Mouse (Mus musculus) kidney, postnatal 0 days (tissue): ENCODE measurements at regions not wholly inside any gene's neighbourhood (a gene's known extent, or its start where the extent isn't known, plus 50 kb on each side); places are given as distances from the start of the nearest gene placed in this dataset.
A peak's percentile ranks its signal among the peaks of the same experiment; 100 is the strongest.

Experiments used
- ATAC-seq: fragments of 200-750 bp; cut with Nextera tagmentation; replicated peaks from 2 replicates; pipeline ENCODE4 v1.8.0; 2017; ENCODE audit warnings: low read depth, moderate number of reproducible peaks, moderate TSS enrichment, moderate library complexity; ENCODE audit not compliant: low FRiP score
- DNase-seq: peaks from one replicate; pipeline ENCODE4 v3.0.0-alpha.2; 2016; ENCODE audit warnings: low spot score
- H3K27ac ChIP-seq: fragments of 300-500 bp; sonication (generic); 2 replicates; pipeline ENCODE4 v1.5.1; 2014; ENCODE audit warnings: mild to moderate bottlenecking
- H3K27me3 ChIP-seq: fragments of 300-500 bp; sonication (generic); 2 replicates; pipeline ENCODE4 v1.6.1; 2014; ENCODE audit warnings: low read length, mixed read lengths; ENCODE audit not compliant: insufficient read depth
- H3K36me3 ChIP-seq: fragments of 300-500 bp; sonication (generic); 2 replicates; pipeline ENCODE4 v1.6.1; 2014; ENCODE audit warnings: low read length, mixed read lengths; ENCODE audit not compliant: insufficient read depth
- H3K4me1 ChIP-seq: fragments of 300-500 bp; sonication (generic); replicated peaks from 2 replicates; pipeline ENCODE4 v1.6.1; 2014; ENCODE audit warnings: antibody characterized with exemption, low read length, mixed read lengths; ENCODE audit not compliant: insufficient read depth
- H3K4me2 ChIP-seq: fragments of 300-500 bp; sonication (generic); 2 replicates; pipeline ENCODE4 v1.6.1; 2014; ENCODE audit warnings: mild to moderate bottlenecking, low read length, moderate library complexity, mixed read lengths
- H3K4me3 ChIP-seq: fragments of 300-500 bp; sonication (generic); replicated peaks from 2 replicates; pipeline ENCODE4 v1.5.1; 2014; ENCODE audit warnings: low read depth, low read length
- H3K9ac ChIP-seq: fragments of 300-500 bp; sonication (generic); 2 replicates; pipeline ENCODE4 v1.6.1; 2014; ENCODE audit warnings: low read depth, low read length
- H3K9me3 ChIP-seq: fragments of 300-500 bp; sonication (generic); replicated peaks from 2 replicates; pipeline ENCODE4 v1.6.1; 2016; ENCODE audit warnings: low read length, inconsistent platforms, mixed read lengths
- CTCF ChIP-seq: IDR thresholded peaks from 2 replicates; pipeline ENCODE4 v1.5.1; 2016; ENCODE audit warnings: antibody characterized with exemption, low read depth, mild to moderate bottlenecking, moderate library complexity
- whole genome bisulfite sequencing: fragments of 180-500 bp; shearing (Covaris S2); extraction: QIAGEN DNeasy Blood & Tissue Kit; methylation state at CpG from one replicate; pipeline ENCODE4 v1.1.7; 2014; 5-methylcytosine and 5-hydroxymethylcytosine counted together

GRCm38 (mm10) chr11:112869571-112869970, 87.5 kb downstream of the Sox9 start:
- peaks cover 4% of the 10 kb centered on the region; the same call in 1 of the 2 replicates for H3K4me1 ChIP-seq
- no peak overlapping the region for H3K4me3 ChIP-seq
- no peak overlapping the region for H3K9ac ChIP-seq
- H3K9me3 ChIP-seq, result no peaks in the 10 kb centered on the region
- 26% methylated on average over 5 of the region's 5 CpGs for WGBS
- H3K4me2 ChIP-seq, result peak overlapping the region; percentile 36; the same call in 1 of the 2 replicates
- ATAC-seq (no peak), DNase-seq (no peak)
- H3K27me3 ChIP-seq, result no peaks in the 10 kb centered on the region
- no peaks in the 10 kb centered on the region for H3K36me3 ChIP-seq
- no peak overlapping the region for H3K27ac ChIP-seq
- TF ChIP-seq CTCF, result no peak

DNA sequence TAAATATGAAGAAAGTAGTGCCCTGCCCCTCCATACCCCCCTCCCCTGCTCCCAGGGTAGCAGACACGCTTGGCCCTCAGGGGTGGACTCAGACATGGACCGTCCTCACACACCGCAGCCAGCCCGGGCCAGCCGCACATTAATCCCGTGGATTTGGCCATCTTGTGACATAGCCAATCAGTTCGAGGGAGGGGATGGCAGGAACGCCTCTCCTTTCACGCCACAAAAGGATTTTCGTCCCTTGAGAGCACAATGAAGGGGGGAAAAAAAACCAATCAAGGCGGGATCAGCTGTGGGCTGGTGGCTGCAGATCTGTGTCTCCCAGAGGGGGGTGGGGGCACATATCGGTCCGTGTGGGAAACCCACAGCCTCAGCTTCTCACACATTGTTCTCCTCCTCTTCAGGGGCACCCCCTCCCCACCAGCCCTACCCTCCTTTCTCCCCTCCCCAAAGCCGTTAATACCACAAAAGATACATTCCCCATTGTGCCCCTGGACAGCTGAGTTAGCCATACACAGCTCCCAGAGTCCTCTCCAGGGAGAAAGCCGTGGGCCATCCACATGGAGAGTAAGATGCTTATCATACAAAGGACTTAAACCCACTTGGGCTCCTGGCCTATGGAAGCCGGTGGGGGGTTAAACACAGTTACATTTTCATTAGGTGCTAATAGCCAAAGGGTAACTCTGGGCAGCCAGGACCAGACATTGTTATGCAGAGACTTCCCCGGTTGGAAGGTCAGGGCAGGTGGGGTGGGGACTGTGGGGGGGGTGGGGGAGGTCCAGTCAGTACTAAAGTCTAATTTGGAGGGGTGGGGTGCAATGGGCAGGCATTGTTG, 88.4 kb downstream of the Sox9 start:
- Histone ChIP-seq H3K27me3 (no peaks in the 10 kb centered on the region), H3K4me3 (no peak overlapping the region), H3K9ac (peak overlapping the region; percentile 10; the same call in 1 of the 2 replicates), H3K4me2 (peak overlapping the region; percentile 36), H3K4me1 (peaks cover 4% of the 10 kb centered on the region; the same call in 1 of the 2 replicates), H3K36me3 (no peaks in the 10 kb centered on the region), H3K9me3 (no peaks in the 10 kb centered on the region), H3K27ac (no peak overlapping the region)
- ATAC-seq (no peak), DNase-seq (peak; percentile 4)
- 6% methylated on average over 17 of the region's 17 CpGs for WGBS
- no peak for TF ChIP-seq CTCF

- H3K4me2 ChIP-seq, result no peak overlapping the region
- DNase-seq, result peak; percentile 47
- no peak overlapping the region for H3K9ac ChIP-seq
- no peak overlapping the region for H3K27ac ChIP-seq
- no peaks in the 10 kb centered on the region for H3K9me3 ChIP-seq
- H3K27me3 ChIP-seq, result no peaks in the 10 kb centered on the region
- H3K4me1 ChIP-seq, result peaks cover 4% of the 10 kb centered on the region; the same call in 1 of the 2 replicates
- whole genome bisulfite sequencing, result 48% methylated on average over 11 of the region's 11 CpGs
- TF ChIP-seq CTCF, result no peak
- H3K36me3 ChIP-seq, result no peaks in the 10 kb centered on the region
- ATAC-seq, result no peak
- H3K4me3 ChIP-seq, result no peak overlapping the region
These were observed 90.8 kb downstream of the Sox9 start for GRCm38 (mm10) chr11:112872677-112873367.

GRCm38 (mm10) chr11:112874239-112874638, 92.2 kb downstream of the Sox9 start:
- H3K9ac ChIP-seq, result no peak overlapping the region
- H3K9me3 ChIP-seq, result no peaks in the 10 kb centered on the region
- 32% methylated on average over 11 of the region's 11 CpGs for WGBS
- H3K4me2 ChIP-seq, result peak overlapping the region; percentile 32; the same call in 1 of the 2 replicates
- peaks cover 4% of the 10 kb centered on the region; the same call in 1 of the 2 replicates for H3K4me1 ChIP-seq
- DNase-seq (peak; percentile 41), ATAC-seq (peak; percentile 67; the same call in 1 of the 2 replicates)
- no peaks in the 10 kb centered on the region for H3K36me3 ChIP-seq
- H3K27ac ChIP-seq, result peak overlapping the region; percentile 25; the same call in 1 of the 2 replicates
- H3K27me3 ChIP-seq, result no peaks in the 10 kb centered on the region
- no peak for TF ChIP-seq CTCF
- no peak overlapping the region for H3K4me3 ChIP-seq

DNA sequence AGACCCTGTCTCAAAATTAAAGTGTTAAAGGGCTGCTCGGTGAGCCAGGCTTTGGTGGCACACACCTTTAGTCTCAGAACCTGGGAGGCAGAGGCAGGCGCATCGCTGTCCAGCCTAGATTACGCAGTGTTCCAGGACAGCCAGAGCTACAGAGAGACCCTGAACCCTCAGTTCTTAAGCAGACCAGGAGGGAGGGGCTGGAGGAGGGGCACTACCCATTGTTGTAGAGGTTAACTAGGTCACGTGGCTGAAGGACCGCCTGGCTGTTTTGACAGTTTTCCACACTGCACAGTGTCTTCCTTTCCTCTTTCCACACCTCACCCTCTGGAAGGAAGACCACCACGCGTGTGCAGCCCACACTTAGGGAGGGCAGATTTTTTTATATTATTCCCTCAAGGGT, 94.2 kb downstream of the Sox9 start:
- H3K27me3 ChIP-seq, result no peaks in the 10 kb centered on the region
- H3K9ac ChIP-seq, result no peak overlapping the region
- H3K27ac ChIP-seq, result no peak overlapping the region
- DNase-seq (no peak), ATAC-seq (no peak)
- WGBS, result 68% methylated on average over 8 of the region's 8 CpGs
- H3K4me1 ChIP-seq, result 0 out of 2 replicates have a peak, but pooled peaks cover 4% of the 10 kb centered on the region
- H3K36me3 ChIP-seq, result no peaks in the 10 kb centered on the region
- no peak for TF ChIP-seq CTCF
- H3K9me3 ChIP-seq, result no peaks in the 10 kb centered on the region
- H3K4me2 ChIP-seq, result no peak overlapping the region
- no peak overlapping the region for H3K4me3 ChIP-seq

GRCm38 (mm10) chr11:112878436-112878835, 96.4 kb downstream of the Sox9 start:
- TF ChIP-seq CTCF, result no peak
- 0 out of 2 replicates have a peak, but pooled peaks cover 4% of the 10 kb centered on the region for H3K4me1 ChIP-seq
- no peak for ATAC-seq
- H3K9ac ChIP-seq, result no peak overlapping the region
- no peak overlapping the region for H3K4me3 ChIP-seq
- H3K27me3 ChIP-seq, result no peaks in the 10 kb centered on the region
- DNase-seq, result no peak
- no peaks in the 10 kb centered on the region for H3K9me3 ChIP-seq
- H3K4me2 ChIP-seq, result no peak overlapping the region
- no peak overlapping the region for H3K27ac ChIP-seq
- no peaks in the 10 kb centered on the region for H3K36me3 ChIP-seq
